Mouse (Mus musculus) urinary bladder, postnatal 36 days (tissue): ENCODE measurements around the gene Zcchc14.
"Not testable (repeated sequence)": the region's sequence is repeated elsewhere in the genome, so short reads cannot be mapped to it uniquely, and the experiment has no call there.

Experiments
- DNase-seq, 2 experiments: peaks; one replicate each; pipeline ENCODE4 v3.0.0; 2022; ENCODE audit warnings: low spot score in 2 of 2, mixed read lengths in 1 of 2

The Zcchc14 gene

DNA sequence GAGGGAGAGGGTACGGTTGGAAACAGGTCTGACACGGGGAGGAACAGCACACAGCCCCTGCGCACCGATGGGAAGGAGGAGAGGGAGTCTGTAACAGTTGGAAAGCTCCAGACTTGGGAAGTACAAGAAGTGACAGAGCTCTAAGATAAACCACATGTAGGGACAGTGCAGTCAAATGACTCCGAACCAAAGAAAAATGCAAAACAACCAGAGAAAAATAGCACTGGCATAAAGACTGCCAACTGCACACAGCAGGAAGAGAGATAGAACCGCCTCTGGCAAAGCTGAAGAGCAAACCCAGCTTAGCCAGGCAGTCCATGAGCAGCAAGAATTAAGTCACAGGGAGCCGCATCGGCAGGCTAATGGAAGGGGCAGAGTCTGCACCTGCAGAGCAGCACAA, 29.7 kb downstream of the Zcchc14 start:
- DNase-seq = no peak

- DNase-seq = no peak
These were observed 30.8 kb downstream of the Zcchc14 start for GRCm38 (mm10) chr8:121621879-121622278.

DNA sequence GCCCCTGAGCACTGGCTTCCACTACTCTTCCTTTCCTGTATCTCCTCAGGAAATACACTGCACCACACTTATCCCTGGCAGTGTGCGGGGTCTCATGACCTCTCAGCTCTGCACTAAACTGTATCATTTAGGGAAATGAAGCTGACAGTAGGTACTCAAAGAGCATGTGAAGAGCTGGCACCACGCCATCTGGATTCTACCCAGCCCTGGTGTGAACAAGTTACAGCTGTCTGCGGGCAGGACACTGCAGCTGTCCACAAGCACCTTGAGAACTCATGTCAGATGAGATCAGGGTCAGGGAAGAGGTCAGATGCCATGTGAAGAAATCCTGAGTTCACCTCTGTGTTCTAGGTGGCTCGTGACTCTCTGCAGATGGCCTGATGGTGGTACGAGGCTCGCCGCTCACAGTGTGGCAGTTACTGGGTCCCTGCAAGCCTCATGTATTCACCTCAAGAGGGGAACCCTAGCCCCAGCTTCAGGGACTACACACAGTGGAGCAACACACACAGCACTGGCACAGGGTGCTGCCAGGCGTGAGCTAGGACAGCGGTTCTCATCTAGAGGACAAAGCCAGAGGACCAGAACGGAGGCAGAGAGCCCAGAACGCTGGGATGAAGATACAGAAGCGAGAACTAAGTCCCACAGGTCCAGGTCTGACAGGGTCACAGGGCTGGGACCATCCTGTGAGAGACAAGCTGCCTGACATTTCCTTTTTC, 31.7 kb downstream of the Zcchc14 start:
- DNase-seq = no peak

DNA sequence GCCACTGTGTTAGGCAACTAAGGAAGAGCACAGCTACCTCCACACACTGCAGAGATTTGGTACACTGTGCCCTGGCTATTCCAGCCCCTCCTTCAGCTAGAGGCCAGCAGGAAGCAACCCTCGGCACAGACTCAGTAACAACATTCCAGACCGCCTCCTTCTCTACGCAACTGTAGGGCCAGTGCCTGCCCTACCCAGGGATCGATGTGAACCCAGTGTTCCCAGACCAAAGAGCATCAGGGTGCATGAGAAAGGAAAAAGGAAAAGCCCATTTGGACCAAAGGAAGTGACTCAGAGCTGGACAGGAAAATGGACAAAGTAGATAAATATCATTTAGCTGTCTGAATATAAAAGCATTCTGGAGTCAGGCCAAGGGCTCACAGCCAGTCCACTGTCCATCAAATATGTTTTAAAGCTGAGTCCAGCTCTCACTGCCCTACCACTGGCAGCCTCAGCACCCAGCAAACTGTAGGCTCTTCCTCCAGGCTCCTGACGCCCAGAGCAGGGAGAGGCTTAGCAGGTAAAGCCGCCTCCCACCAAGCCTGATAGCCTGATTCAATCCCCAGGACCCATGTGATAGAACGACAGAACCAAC, 33.2 kb downstream of the Zcchc14 start:
- DNase-seq = peak in 1 of 2 experiments; percentile 62

- DNase-seq = no peak
These were observed 39.3 kb downstream of the Zcchc14 start for GRCm38 (mm10) chr8:121613419-121613818.

GRCm38 (mm10) chr8:121609916-121610315, 42.8 kb downstream of the Zcchc14 start:
- DNase-seq = no peak

DNA sequence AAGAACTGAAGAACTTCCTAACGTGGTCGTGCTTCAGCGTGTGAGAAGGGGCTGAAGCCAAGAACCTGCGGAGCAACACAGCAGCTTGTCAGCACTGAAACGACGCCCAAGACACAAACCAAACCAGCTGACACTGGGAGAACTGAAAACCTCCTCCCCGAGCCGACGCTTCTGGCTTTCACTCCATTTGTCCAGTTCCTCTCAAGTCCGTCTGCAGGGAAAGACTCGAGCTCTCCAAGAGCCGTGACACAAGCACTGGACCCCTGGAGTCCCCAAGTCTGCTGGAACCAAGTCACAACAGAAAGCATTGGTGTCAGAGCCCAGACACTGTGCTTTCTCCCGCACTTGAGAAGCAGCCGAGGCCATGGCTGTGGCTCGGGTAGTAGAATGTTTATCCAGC, 43.5 kb downstream of the Zcchc14 start:
- no peak for DNase-seq

GRCm38 (mm10) chr8:121607661-121608060, 45.0 kb downstream of the Zcchc14 start:
- DNase-seq = no peak

DNA sequence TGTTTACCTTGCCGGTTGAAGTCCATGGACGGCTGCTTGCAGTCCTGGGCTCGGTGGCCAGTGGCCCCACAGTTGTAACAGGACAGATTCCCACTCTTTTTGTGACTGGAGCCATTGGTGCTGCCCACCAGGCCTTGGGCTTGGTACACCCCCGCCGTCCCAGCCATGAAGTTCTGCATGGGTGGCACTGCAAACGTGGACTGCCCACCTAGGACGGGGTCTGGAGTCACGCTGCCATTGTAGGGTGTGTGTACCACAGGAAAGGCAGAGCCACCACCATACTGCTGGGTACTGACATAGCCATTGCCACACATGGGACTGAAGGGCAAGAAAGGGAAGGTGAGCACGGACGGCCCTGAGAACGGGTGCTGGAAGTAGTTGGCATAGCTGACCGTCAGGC, 48.9 kb downstream of the Zcchc14 start:
- no peak for DNase-seq

DNA sequence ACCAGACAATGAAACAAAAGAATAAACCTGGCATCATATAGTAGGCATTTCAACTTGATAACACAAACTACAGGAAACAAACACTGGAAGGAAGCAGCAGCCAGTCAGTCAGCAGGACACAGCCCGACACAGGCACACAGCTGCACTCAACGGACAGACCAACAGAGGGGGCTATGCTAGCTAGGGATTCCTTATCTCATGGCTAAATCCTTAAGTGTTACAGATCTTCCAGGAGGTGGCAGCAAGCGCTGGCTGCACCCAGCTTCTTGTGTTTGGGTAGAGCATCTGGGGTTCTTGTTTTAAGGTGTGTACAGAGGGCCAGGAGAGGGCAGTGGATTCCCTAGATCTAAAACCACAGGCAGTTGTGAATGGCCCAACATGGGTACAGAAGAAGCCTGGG, 49.8 kb downstream of the Zcchc14 start:
- peak; percentile 53 to 70 for DNase-seq

DNA sequence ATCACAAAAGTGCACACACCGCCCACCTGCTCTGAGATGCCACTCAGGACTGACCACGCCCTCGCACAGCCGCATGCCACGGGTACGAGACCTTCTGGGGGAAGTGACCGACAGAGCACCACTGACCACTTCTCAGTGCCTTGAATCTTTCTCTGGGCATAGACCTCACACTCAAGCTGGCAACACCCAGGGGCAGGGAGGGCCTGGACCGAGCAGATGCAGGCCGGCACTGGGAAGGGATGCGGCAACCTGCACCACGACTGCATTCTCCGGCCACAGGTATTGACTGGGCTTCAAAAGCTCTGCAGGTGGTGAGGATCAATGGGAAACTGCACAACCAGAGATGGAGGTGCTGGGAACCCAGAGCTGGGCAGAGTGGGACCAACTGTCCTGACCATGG, 50.3 kb downstream of the Zcchc14 start:
- DNase-seq = no peak

DNA sequence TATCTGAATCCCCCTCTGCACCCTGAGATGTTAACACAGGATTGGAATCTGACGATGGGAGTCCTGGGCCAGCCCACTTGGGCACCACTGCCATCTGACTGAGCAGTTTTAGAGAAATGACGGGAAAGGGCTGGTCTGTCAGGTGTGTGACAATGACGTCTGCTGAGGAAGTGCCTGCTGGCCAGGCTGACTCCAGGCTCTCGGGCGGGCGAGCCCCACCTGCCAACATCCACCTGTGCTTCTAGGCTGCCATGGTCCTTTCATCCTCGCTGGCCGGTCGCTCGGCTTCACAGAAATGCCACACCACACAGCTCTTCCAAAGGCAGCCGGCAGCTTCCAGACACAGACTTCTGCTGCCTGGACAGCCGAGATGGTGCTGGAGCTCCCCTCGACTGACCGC, 52.9 kb downstream of the Zcchc14 start:
- DNase-seq = no peak

DNA sequence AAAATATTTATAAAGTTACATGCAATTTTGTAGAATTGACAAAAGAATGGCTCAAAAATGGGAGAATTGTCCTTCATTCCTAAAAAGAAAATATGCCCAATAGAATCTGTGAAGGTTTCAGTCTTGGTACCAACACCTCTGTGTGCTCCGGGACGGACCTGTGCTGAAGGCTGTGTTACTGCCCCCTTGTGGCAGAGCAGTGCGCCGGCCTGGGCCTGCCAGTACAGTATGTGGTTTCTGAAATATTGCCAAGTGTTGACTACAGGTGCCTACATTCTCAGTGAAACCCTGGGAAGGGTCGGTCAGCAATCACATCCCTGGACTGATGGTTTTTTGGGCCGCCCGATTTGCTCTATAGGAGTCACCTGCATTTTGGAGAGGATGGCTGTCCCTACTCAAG, 53.8 kb downstream of the Zcchc14 start:
- peak; percentile 71 to 79 for DNase-seq

- no peak for DNase-seq
These were observed 54.5 kb downstream of the Zcchc14 start for GRCm38 (mm10) chr8:121598190-121598589.

DNA sequence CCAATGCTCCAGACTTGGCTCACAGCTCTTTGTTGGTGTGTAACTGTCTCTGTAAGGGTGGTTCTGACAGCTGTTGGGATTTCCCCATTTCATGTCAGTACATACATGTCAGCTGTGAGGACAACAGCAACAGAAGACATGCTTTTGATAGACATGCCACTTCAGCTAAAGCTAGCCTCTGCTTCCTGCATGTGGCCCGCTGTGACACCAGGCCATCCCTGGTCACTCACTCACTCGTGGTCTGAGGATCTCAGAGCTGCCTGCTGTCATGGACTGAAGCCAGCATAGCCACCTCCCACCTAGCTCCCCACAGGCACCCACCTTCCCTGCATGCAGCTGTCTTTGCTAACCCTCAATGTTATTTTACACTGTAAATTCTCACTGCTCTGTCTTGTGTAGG, 55.2 kb downstream of the Zcchc14 start:
- not testable (repeated sequence) for DNase-seq

DNA sequence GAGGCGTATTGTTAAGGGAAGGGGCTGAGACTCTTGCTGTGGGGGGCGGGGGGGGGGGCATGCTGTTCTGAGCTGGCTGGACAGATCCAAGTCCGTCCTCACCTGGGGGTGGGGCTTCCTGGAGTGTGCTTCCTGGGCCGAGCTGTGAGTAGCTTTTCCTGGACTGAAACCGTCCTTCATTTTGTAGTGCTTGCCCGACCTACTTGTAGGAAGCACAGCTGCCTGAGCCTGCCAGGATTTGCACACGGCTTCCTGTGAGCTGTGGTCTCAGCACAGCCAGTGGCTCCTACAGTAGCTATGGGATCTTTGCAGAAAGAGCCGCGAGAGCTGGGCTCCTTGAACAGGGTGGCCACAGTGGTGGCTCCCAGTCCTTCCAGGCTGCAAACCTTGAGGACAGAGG, 58.7 kb downstream of the Zcchc14 start:
- DNase-seq = no peak

DNA sequence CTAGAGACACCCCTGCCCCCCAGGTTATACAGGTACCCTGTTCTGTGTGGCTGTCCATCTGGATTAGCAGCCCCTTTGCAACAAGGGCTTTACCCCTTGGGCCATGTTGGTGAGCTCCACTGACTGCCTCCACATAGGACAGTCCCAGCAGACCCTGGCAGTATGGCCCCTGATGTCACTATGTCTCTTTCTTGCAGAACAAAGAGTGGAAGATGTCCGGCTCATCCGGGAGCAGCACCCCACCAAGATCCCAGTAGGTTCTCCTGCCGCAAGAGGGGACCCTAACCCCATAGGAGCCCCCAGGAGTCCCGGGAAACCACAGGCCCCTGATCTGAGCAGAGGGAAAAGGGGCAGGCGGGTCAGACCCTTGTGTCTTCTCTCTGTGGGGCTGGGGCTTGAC, 59.4 kb downstream of the Zcchc14 start:
- DNase-seq = no peak

DNA sequence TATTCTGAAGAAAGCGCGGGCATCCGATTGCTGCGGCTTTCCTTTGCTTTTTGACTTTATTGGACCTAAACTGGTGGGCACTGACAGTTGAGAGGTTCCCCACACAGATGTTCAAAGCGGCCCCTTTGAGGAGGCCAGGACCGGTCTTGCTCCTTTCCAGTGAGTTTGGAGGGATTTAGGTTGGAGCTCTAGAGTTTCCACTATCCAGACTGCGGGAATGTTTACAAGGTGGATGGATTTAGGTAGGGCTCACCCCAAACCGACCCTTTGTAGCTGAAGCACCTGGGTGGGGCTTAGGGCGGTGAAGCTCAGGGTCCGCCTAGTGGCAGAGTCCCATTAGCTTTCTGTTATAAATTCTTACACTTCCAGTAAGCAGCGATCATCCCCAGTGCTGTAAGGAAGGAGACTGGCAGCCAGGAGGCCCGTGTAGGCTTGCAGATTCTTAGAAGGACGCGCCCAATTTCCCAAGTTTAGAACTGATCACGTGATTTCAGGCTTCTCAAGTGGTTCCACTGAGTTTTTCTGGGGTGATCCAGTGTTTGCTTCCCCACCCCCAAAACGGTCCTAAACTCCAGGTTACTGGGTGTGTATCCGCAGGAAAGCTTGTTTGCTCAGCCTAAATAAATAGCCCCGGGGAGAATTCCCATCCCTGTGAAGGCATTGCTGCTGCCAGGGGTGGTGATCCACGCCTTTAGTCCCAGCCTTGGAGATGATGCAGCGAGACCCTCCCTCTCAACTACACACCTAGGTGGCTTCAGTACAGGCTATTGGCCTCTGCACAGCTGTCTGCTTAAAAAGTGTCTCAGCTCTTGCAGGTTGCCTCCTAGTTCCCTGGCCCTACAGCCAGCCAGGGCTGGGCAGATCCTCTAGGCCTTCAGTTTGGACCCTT, 61.3 kb downstream of the Zcchc14 start:
- peak in 1 of 2 experiments; percentile 47 for DNase-seq

DNA sequence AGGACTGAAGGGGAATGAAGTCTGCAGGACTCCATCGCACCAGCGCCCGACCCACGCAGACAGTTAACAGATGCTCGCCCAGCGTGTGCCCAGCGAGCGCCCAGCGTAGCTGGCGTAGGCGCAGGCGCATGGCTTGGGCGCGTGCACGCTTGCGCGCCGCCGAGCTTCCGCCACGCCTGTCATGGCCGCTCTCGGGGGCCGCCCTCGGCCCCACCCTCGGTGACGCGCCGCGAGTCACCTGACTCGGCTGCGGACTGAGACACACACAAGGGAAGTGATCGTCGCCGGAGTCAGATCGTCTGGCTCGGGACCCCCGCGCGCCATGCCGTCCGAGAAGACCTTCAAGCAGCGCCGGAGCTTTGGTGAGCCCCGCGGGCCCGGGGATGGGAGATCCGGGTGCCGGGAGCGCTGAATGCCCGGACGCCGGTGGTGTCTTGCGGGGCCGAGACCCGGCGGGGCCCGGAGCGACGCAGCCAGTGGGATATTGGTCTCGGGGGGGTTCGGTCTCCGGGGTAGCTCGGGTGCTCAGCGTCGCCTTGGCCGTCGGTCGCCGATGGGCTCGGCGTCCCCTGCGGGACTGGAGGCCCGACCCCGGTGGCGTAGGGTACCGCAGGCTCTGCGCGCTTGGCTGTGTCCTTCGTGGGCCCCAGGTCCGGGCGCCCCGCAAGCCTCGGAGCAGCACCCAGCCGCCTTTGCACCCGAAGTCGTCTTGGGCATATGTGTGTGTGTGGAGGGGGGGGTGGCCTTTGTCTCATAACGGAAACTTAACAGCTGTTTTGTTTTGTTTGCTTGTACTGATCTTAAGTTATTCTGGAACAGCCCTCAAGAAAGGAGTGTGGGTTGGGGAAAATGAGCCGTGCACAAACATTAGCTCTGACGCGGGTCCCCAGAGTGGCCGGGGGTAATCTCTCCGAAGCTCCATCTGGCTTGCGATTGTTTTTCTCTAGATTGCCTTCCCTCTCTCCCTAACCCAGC, 62.2 kb downstream of the Zcchc14 start, which contains the start of gene Map1lc3b:
Map1lc3b (plus strand) TSS at position 159 of the 975 bp plus-strand sequence.
- DNase-seq = peak; percentile 95

DNA sequence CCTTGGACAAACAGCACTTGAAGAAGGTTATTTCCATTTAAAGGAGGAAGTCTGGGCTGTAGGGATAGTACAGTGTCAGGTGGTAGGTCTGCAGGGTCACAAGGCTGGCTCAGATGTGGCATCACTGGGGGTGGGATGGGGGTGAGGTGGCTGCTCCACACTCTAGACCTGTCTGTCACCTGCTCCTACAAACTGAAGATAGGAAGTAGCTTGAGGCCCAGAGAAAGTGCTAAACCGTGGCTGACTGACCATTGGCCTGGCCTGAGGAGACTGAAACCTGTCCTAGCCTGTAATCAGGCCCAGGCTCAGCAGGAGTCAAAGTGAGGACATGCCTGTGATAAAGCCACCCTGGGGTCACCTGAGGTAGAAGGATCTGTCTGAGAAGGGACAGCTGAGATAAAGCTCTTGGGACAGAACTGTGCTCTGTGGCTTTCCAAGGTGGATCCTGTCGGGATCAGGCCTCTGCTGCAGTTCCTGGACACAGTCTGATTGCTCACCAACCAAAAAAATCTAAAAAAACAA, 63.4 kb downstream of the Zcchc14 start:
- no peak for DNase-seq

- no peak for DNase-seq
These were observed 64.0 kb downstream of the Zcchc14 start for GRCm38 (mm10) chr8:121588750-121589149.
